Mouse (Mus musculus): ENCODE data around the gene Tead3. TPM values are rescaled to one million over a fixed set of nuclear protein-coding genes. Genes with fewer than 3 reads are reported as not detected.

Gene Tead3
- polyA plus RNA-seq, 1 experiment, result 15.7 TPM

- Histone ChIP-seq H3K27ac (ENCODE audit: insufficient read depth, low read depth, low read length) (peak overlapping the region; percentile 2; the same call in 1 of the 2 replicates), H3K36me3 (ENCODE audit: control insufficient read depth, insufficient read depth, low read length) (no peaks in the 10 kb centered on the region), H3K4me3 (ENCODE audit: insufficient read depth, low read depth, low read length) (no peak overlapping the region), H3K27me3 (replicated peaks; ENCODE audit: control insufficient read depth, insufficient read depth, low read length) (no peaks in the 10 kb centered on the region), H3K4me1 (ENCODE audit: control insufficient read depth, insufficient read depth, low read length) (peaks cover 13% of the 10 kb centered on the region)
- DNase-seq, result no peak
- TF ChIP-seq POLR2A (IDR thresholded peaks at IDR 0.05; ENCODE audit: low read depth, low read length), result no peak
- TF ChIP-seq CTCF (conservative IDR thresholded peaks at IDR 0.05; ENCODE audit: insufficient read depth, insufficient read length, low read depth, low read length), result no peak
- WGBS, result 80% methylated on average over 8 of the region's 8 CpGs
Measured at GRCm38 (mm10) chr17:28323786-28324185, 26.8 kb downstream of the Tead3 start.

- no peaks in the 10 kb centered on the region for H3K27me3 ChIP-seq (replicated peaks; ENCODE audit: control insufficient read depth, insufficient read depth, low read length)
- no peak overlapping the region for H3K4me3 ChIP-seq (ENCODE audit: insufficient read depth, low read depth, low read length)
- WGBS, result 97% methylated on average over 4 of the region's 4 CpGs
- DNase-seq, result no peak
- no peak overlapping the region for H3K27ac ChIP-seq (ENCODE audit: insufficient read depth, low read depth, low read length)
- H3K36me3 ChIP-seq (ENCODE audit: control insufficient read depth, insufficient read depth, low read length), result no peaks in the 10 kb centered on the region
- TF ChIP-seq POLR2A (IDR thresholded peaks at IDR 0.05; ENCODE audit: low read depth, low read length) (no peak), CTCF (conservative IDR thresholded peaks at IDR 0.05; ENCODE audit: insufficient read depth, insufficient read length, low read depth, low read length) (no peak)
- no peaks in the 10 kb centered on the region for H3K4me1 ChIP-seq (ENCODE audit: control insufficient read depth, insufficient read depth, low read length)
Measured at GRCm38 (mm10) chr17:28321700-28322099, 28.9 kb downstream of the Tead3 start.

- Histone ChIP-seq H3K4me3 (ENCODE audit: insufficient read depth, low read depth, low read length) (no peak overlapping the region), H3K27ac (ENCODE audit: insufficient read depth, low read depth, low read length) (no peak overlapping the region), H3K27me3 (replicated peaks; ENCODE audit: control insufficient read depth, insufficient read depth, low read length) (no peaks in the 10 kb centered on the region), H3K4me1 (ENCODE audit: control insufficient read depth, insufficient read depth, low read length) (peaks cover 6% of the 10 kb centered on the region; the same call in 1 of the 2 replicates), H3K36me3 (ENCODE audit: control insufficient read depth, insufficient read depth, low read length) (no peaks in the 10 kb centered on the region)
- WGBS, result 85% methylated on average over 9 of the region's 9 CpGs
- no peak for DNase-seq
- TF ChIP-seq CTCF (conservative IDR thresholded peaks at IDR 0.05; ENCODE audit: insufficient read depth, insufficient read length, low read depth, low read length) (no peak), POLR2A (IDR thresholded peaks at IDR 0.05; ENCODE audit: low read depth, low read length) (no peak)
Measured at GRCm38 (mm10) chr17:28317725-28318124, 32.9 kb downstream of the Tead3 start.

- no peak overlapping the region for H3K4me3 ChIP-seq (ENCODE audit: insufficient read depth, low read depth, low read length)
- peaks cover 6% of the 10 kb centered on the region; the same call in 1 of the 2 replicates for H3K4me1 ChIP-seq (ENCODE audit: control insufficient read depth, insufficient read depth, low read length)
- DNase-seq, result peak; percentile 45
- no peak for TF ChIP-seq POLR2A (IDR thresholded peaks at IDR 0.05; ENCODE audit: low read depth, low read length)
- TF ChIP-seq CTCF (conservative IDR thresholded peaks at IDR 0.05; ENCODE audit: insufficient read depth, insufficient read length, low read depth, low read length), result no peak
- H3K27ac ChIP-seq (ENCODE audit: insufficient read depth, low read depth, low read length), result no peak overlapping the region
- 60% methylated on average over 8 of the region's 8 CpGs for WGBS
- H3K27me3 ChIP-seq (replicated peaks; ENCODE audit: control insufficient read depth, insufficient read depth, low read length), result no peaks in the 10 kb centered on the region
- H3K36me3 ChIP-seq (ENCODE audit: control insufficient read depth, insufficient read depth, low read length), result no peaks in the 10 kb centered on the region
Measured at GRCm38 (mm10) chr17:28317091-28317490, 33.5 kb downstream of the Tead3 start.

GRCm38 (mm10) chr17:28316476-28316875 lies 34.1 kb downstream of the Tead3 start:
- no peak for TF ChIP-seq CTCF (conservative IDR thresholded peaks at IDR 0.05; ENCODE audit: insufficient read depth, insufficient read length, low read depth, low read length)
- no peak for TF ChIP-seq POLR2A (IDR thresholded peaks at IDR 0.05; ENCODE audit: low read depth, low read length)
- H3K4me1 ChIP-seq (ENCODE audit: control insufficient read depth, insufficient read depth, low read length), result peaks cover 6% of the 10 kb centered on the region; the same call in 1 of the 2 replicates
- no peaks in the 10 kb centered on the region for H3K27me3 ChIP-seq (replicated peaks; ENCODE audit: control insufficient read depth, insufficient read depth, low read length)
- no peaks in the 10 kb centered on the region for H3K36me3 ChIP-seq (ENCODE audit: control insufficient read depth, insufficient read depth, low read length)
- no peak overlapping the region for H3K27ac ChIP-seq (ENCODE audit: insufficient read depth, low read depth, low read length)
- 94% methylated on average over 9 of the region's 9 CpGs for WGBS
- DNase-seq, result no peak
- no peak overlapping the region for H3K4me3 ChIP-seq (ENCODE audit: insufficient read depth, low read depth, low read length)

- Histone ChIP-seq H3K36me3 (ENCODE audit: control insufficient read depth, insufficient read depth, low read length) (no peaks in the 10 kb centered on the region), H3K4me1 (ENCODE audit: control insufficient read depth, insufficient read depth, low read length) (peaks cover 6% of the 10 kb centered on the region; the same call in 1 of the 2 replicates), H3K27ac (ENCODE audit: insufficient read depth, low read depth, low read length) (no peak overlapping the region), H3K27me3 (replicated peaks; ENCODE audit: control insufficient read depth, insufficient read depth, low read length) (no peaks in the 10 kb centered on the region), H3K4me3 (ENCODE audit: insufficient read depth, low read depth, low read length) (no peak overlapping the region)
- no peak for DNase-seq
- WGBS, result 88% methylated on average over 20 of the region's 20 CpGs
- no peak for TF ChIP-seq CTCF (conservative IDR thresholded peaks at IDR 0.05; ENCODE audit: insufficient read depth, insufficient read length, low read depth, low read length)
Measured at GRCm38 (mm10) chr17:28315611-28316160, 34.9 kb downstream of the Tead3 start.

- 1% methylated on average over 11 of the region's 11 CpGs for WGBS
- no peaks in the 10 kb centered on the region for H3K36me3 ChIP-seq (ENCODE audit: control insufficient read depth, insufficient read depth, low read length)
- no peak overlapping the region for H3K27ac ChIP-seq (ENCODE audit: insufficient read depth, low read depth, low read length)
- no peak for DNase-seq
- H3K4me1 ChIP-seq (ENCODE audit: control insufficient read depth, insufficient read depth, low read length), result peaks cover 6% of the 10 kb centered on the region; the same call in 1 of the 2 replicates
- H3K4me3 ChIP-seq (ENCODE audit: insufficient read depth, low read depth, low read length), result peak overlapping the region; percentile 71
- H3K27me3 ChIP-seq (replicated peaks; ENCODE audit: control insufficient read depth, insufficient read depth, low read length), result no peaks in the 10 kb centered on the region
- TF ChIP-seq POLR2A (IDR thresholded peaks at IDR 0.05; ENCODE audit: low read depth, low read length), result no peak
Measured at GRCm38 (mm10) chr17:28313880-28314225, 36.8 kb downstream of the Tead3 start.
